Mouse (Mus musculus) heart, postnatal 0 days (tissue): ENCODE measurements around the gene Mapt.

Experiments
- CTCF ChIP-seq: IDR thresholded peaks from 2 replicates; pipeline ENCODE4 v1.5.1; 2016; ENCODE audit warnings: antibody characterized with exemption, control low read depth, low read depth
- EP300 ChIP-seq: IDR thresholded peaks from 2 replicates; pipeline ENCODE4 v1.6.1; 2016; ENCODE audit warnings: antibody characterized with exemption, low read depth

- TF ChIP-seq CTCF (no peak), EP300 (no peak)
Measured at GRCm38 (mm10) chr11:104334115-104334514, 102.9 kb downstream of the Mapt start.
